Mouse (Mus musculus): ENCODE data around the gene Cldn15. TPM values are rescaled to one million over a fixed set of nuclear protein-coding genes. Genes with fewer than 3 reads are reported as not detected.

Gene Cldn15
- total and polyA plus RNA-seq, 3 experiments, result 1.2 to 2.1 TPM; not detected in 1

DNA sequence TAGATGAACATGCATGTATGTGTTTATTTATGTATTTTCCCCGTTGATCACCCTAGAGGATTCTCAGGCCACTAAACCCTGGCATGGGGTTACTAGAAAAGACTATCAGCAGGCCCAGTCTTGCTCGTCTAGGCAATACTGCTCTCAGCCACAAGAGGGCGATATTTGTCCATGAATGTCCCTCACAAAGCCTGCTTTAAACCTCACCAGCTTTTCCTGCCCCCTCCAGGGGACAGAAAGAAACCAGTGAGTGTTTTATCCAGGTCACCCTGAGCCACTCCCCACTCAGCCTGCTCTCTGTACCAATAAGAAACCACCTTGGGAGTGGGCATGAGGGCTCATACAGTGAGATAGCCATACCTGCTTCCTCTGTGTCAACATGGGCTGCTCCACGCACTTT lies 37.3 kb upstream of the Cldn15 start:
- no peaks in the 10 kb centered on the region for H3K9me3 ChIP-seq (replicated peaks; ENCODE audit: insufficient read depth, low read length)
- no peaks in the 10 kb centered on the region for H3K4me1 ChIP-seq (ENCODE audit: control insufficient read depth in 1 of 2, insufficient read depth in 2 of 2, low read length in 2 of 2)
- no peaks in the 10 kb centered on the region for H3K79me2 ChIP-seq (ENCODE audit: control insufficient read depth, insufficient read depth, low read length, poor library complexity)
- no peak overlapping the region for H3K9ac ChIP-seq (ENCODE audit: control insufficient read depth, low read depth, low read length, poor library complexity, severe bottlenecking)
- no peak overlapping the region for H3K4me3 ChIP-seq (ENCODE audit: control insufficient read depth in 1 of 2, insufficient read depth in 1 of 2, low read depth in 2 of 2, low read length in 2 of 2)
- TF ChIP-seq E2F4 (IDR thresholded peaks at IDR 0.05; ENCODE audit: borderline replicate concordance, low read depth, low read length), result no peak
- peak; percentile 65 to 78 (median 69) for TF ChIP-seq CTCF (IDR thresholded peaks at IDR 0.05 in 2 of 3, conservative IDR thresholded peaks at IDR 0.05 in 1 of 3; ENCODE audit: control insufficient read depth in 1 of 3, insufficient read depth in 1 of 3, low read depth in 2 of 3, low read length in 3 of 3, poor library complexity in 1 of 3, severe bottlenecking in 1 of 3)
- TF ChIP-seq RAD21 (IDR thresholded peaks at IDR 0.05; ENCODE audit: low read depth, low read length), result peak; percentile 51
- TF ChIP-seq SMC3 (IDR thresholded peaks at IDR 0.05; ENCODE audit: low read depth, low read length), result peak; percentile 49
- no peak for TF ChIP-seq ETS1 (IDR thresholded peaks at IDR 0.05; ENCODE audit: low read depth, low read length)
- no peak overlapping the region for H3K27ac ChIP-seq (ENCODE audit: control insufficient read depth, low read depth, low read length)
- H3K36me3 ChIP-seq (ENCODE audit: control insufficient read depth in 1 of 2, insufficient read depth in 2 of 2, low read length in 2 of 2), result peaks cover 0 to 1% of the 10 kb centered on the region in 2 experiments; a peak in 2 of 4 replicates
- DNase-seq (ENCODE audit: low read depth, low spot score), result peak; percentile 81
- H3K27me3 ChIP-seq (ENCODE audit: control insufficient read depth in 1 of 2, insufficient read depth in 2 of 2, low read length in 2 of 2), result no peaks in the 10 kb centered on the region

GRCm38 (mm10) chr5:136931896-136932295 lies 34.5 kb upstream of the Cldn15 start:
- no peak for DNase-seq (ENCODE audit: low read depth, low spot score)
- Histone ChIP-seq H3K27me3 (ENCODE audit: control insufficient read depth in 1 of 2, insufficient read depth in 2 of 2, low read length in 2 of 2) (no peaks in the 10 kb centered on the region), H3K79me2 (ENCODE audit: control insufficient read depth, insufficient read depth, low read length, poor library complexity) (no peaks in the 10 kb centered on the region), H3K9ac (ENCODE audit: control insufficient read depth, low read depth, low read length, poor library complexity, severe bottlenecking) (no peak overlapping the region), H3K36me3 (ENCODE audit: control insufficient read depth in 1 of 2, insufficient read depth in 2 of 2, low read length in 2 of 2) (peaks cover 0 to 1% of the 10 kb centered on the region in 2 experiments; a peak in 2 of 4 replicates), H3K27ac (ENCODE audit: control insufficient read depth, low read depth, low read length) (no peak overlapping the region), H3K4me3 (ENCODE audit: control insufficient read depth in 1 of 2, insufficient read depth in 1 of 2, low read depth in 2 of 2, low read length in 2 of 2) (no peak overlapping the region), H3K4me1 (ENCODE audit: control insufficient read depth in 1 of 2, insufficient read depth in 2 of 2, low read length in 2 of 2) (no peaks in the 10 kb centered on the region), H3K9me3 (replicated peaks; ENCODE audit: insufficient read depth, low read length) (no peaks in the 10 kb centered on the region)
- TF ChIP-seq GABPA (IDR thresholded peaks at IDR 0.05; ENCODE audit: low read depth, low read length) (no peak), TAL1 (IDR thresholded peaks at IDR 0.05; ENCODE audit: low read length) (no peak), CHD2 (IDR thresholded peaks at IDR 0.05; ENCODE audit: low read length) (no peak), MAZ (IDR thresholded peaks at IDR 0.05; ENCODE audit: low read depth, low read length) (no peak), ZNF384 (IDR thresholded peaks at IDR 0.05; ENCODE audit: low read depth, low read length) (no peak), E2F4 (IDR thresholded peaks at IDR 0.05; ENCODE audit: borderline replicate concordance, low read depth, low read length) (no peak), KAT2A (conservative IDR thresholded peaks at IDR 0.05; ENCODE audit: low read depth, low read length) (no peak), GATA1 (IDR thresholded peaks at IDR 0.05; ENCODE audit: low read depth, low read length) (no peak)

- Histone ChIP-seq H3K36me3 (ENCODE audit: control insufficient read depth in 1 of 2, insufficient read depth in 2 of 2, low read length in 2 of 2) (peaks cover 0 to 1% of the 10 kb centered on the region in 2 experiments; a peak in 2 of 4 replicates), H3K27me3 (ENCODE audit: control insufficient read depth in 1 of 2, insufficient read depth in 2 of 2, low read length in 2 of 2) (no peaks in the 10 kb centered on the region), H3K4me3 (ENCODE audit: control insufficient read depth in 1 of 2, insufficient read depth in 1 of 2, low read depth in 2 of 2, low read length in 2 of 2) (no peak overlapping the region), H3K9me3 (replicated peaks; ENCODE audit: insufficient read depth, low read length) (no peaks in the 10 kb centered on the region), H3K79me2 (ENCODE audit: control insufficient read depth, insufficient read depth, low read length, poor library complexity) (no peaks in the 10 kb centered on the region), H3K4me1 (ENCODE audit: control insufficient read depth in 1 of 2, insufficient read depth in 2 of 2, low read length in 2 of 2) (no peaks in the 10 kb centered on the region), H3K27ac (ENCODE audit: control insufficient read depth, low read depth, low read length) (no peak overlapping the region), H3K9ac (ENCODE audit: control insufficient read depth, low read depth, low read length, poor library complexity, severe bottlenecking) (no peak overlapping the region)
- DNase-seq (ENCODE audit: low read depth, low spot score), result peak; percentile 67
- TF ChIP-seq KAT2A (conservative IDR thresholded peaks at IDR 0.05; ENCODE audit: low read depth, low read length) (no peak), MEF2A (IDR thresholded peaks at IDR 0.05; ENCODE audit: extremely low read depth, insufficient replicate concordance, low read depth, low read length, poor library complexity, severe bottlenecking) (no peak), TBP (IDR thresholded peaks at IDR 0.05; ENCODE audit: low read depth, low read length) (no peak), CHD1 (IDR thresholded peaks at IDR 0.05; ENCODE audit: low read depth, low read length) (no peak), CTCF (IDR thresholded peaks at IDR 0.05 in 2 of 3, conservative IDR thresholded peaks at IDR 0.05 in 1 of 3; ENCODE audit: control insufficient read depth in 1 of 3, insufficient read depth in 1 of 3, low read depth in 2 of 3, low read length in 3 of 3, poor library complexity in 1 of 3, severe bottlenecking in 1 of 3) (no peak), ZNF384 (IDR thresholded peaks at IDR 0.05; ENCODE audit: low read depth, low read length) (no peak), ZC3H11A (IDR thresholded peaks at IDR 0.05; ENCODE audit: low read depth, low read length) (no peak), MYC (IDR thresholded peaks at IDR 0.05; ENCODE audit: low read depth, low read length) (no peak), MYB (IDR thresholded peaks at IDR 0.05; ENCODE audit: low read depth, low read length) (no peak)
These were observed 33.5 kb upstream of the Cldn15 start for GRCm38 (mm10) chr5:136932956-136933355.

Data from MEL (cell line).